Mouse (Mus musculus) CD4-positive naive resting alpha-beta T cell, adult 57 days (primary cell): Measurements from ENCODE around the gene Ubc. TPM values are rescaled to one million over a fixed set of nuclear protein-coding genes. Genes with fewer than 3 reads are reported as not detected.

Source experiments
- total RNA-seq: library from RNA; stranded (reverse); gene quantifications from one replicate; pipeline ENCODE4 v1.2.4, GENCODE M21; 2023

Ubc gene
- 1,562 TPM for total RNA-seq

GRCm38 (mm10) chr5:125389579-125390441 lies at the start of gene Ubc:
Ubc (minus strand) TSS chr5:125390202.

GRCm38 (mm10) chr5:125433793-125434337 lies 43.9 kb upstream of the Ubc start, which contains the start of gene Dhx37:
Dhx37 (minus strand) TSS chr5:125434121.

GRCm38 (mm10) chr5:125389131-125389578 lies 847 bp downstream of the Ubc start, which contains the start of gene Gm10382:
Gm10382 (plus strand) TSS chr5:125389322.

DNA sequence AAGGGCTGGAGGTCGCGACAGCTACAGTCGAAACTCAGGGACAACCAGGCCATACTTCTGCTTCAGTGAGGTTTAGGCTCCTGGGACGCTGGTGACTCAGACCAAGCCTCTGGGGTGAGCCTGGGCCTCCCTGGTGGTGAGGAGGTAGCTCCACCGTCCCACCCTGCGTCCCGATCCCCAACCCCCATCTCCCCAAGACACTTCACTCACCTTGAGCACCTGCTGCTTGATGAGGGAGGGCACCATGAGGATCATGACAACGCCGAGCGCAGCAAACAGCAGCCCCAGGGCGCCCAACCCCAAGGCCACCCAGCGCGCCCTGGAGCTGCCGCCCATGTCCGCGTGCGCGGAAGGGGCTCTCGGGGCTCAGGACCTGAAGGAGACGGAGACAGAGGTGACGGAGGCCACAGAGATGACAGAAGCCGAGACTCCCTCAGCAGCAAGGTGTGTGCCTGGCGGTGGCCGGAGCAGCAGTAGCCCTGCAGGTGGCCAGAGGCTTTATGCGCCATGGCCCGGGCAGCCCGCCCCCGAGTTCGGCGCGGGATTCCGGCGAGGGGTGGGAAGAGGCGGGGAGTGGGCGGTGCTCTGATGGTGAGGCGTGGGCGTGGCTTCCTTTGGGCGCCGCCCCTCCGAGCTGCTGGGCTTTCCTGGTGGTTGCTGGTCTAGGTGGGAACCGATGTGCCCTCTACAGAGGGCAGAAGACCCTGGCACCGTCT lies 49.3 kb downstream of the Ubc start, which contains the start of gene Scarb1:
Gene Scarb1, minus strand, starts transcription at position 548 of the 716 bp plus-strand sequence.

Other genes starting within 250 kb of the Ubc start
- gene Ncor2, start 211.0 kb downstream of the Ubc start, total RNA-seq: 173 TPM
- 16.0 TPM for gene Scarb1, start 49.1 kb downstream of the Ubc start, total RNA-seq
- gene Gm10382, start 880 bp downstream of the Ubc start, total RNA-seq: not detected
- 20.2 TPM for gene Dhx37, start 43.9 kb upstream of the Ubc start, total RNA-seq
- 15.3 TPM for gene Bri3bp, start 51.4 kb upstream of the Ubc start, total RNA-seq
- gene Aacs, start 85.6 kb upstream of the Ubc start, total RNA-seq: 30.7 TPM
- 0.09 TPM for gene Tmem132b, start 141.6 kb upstream of the Ubc start, total RNA-seq